ENCODE assay signal across 8 mouse cellular contexts in genomic region chr8:94602471-94603131, GRCm38 (mm10). TPM values are rescaled to one million over a fixed set of nuclear protein-coding genes. Genes with fewer than 3 reads are reported as not detected.
DNase-seq lines count a peak whose midpoint lies in the region; ATAC-seq and TF ChIP-seq lines count a peak whose summit lies in the region.

No protein-coding gene starts in this region.

- TF ChIP-seq RAD21 in MEL (IDR thresholded peaks at IDR 0.05; ENCODE audit: low read depth, low read length), result no peak

- peak overlapping the region; percentile 76 to 77 for H3K4me3 ChIP-seq in MEL (ENCODE audit: control insufficient read depth in 1 of 2, insufficient read depth in 1 of 2, low read depth in 2 of 2, low read length in 2 of 2)
- H3K4me3 ChIP-seq in embryonic facial prominence, embryonic 10.5 days, result peak overlapping the region; percentile 100
- H3K4me3 ChIP-seq in heart, postnatal 0 days (ENCODE audit: low read depth, low read length), result peak overlapping the region; percentile 98

- H3K27ac ChIP-seq in MEL (ENCODE audit: control insufficient read depth, low read depth, low read length), result peak overlapping the region; percentile 37
- peak overlapping the region; percentile 95 for H3K27ac ChIP-seq in embryonic facial prominence, embryonic 10.5 days (replicated peaks)
- H3K27ac ChIP-seq in heart, postnatal 0 days (ENCODE audit: low read depth), result peak overlapping the region; percentile 94

- no peak for TF ChIP-seq EP300 in MEL (IDR thresholded peaks at IDR 0.05; ENCODE audit: low read depth in 1 of 2, low read length in 2 of 2)
- TF ChIP-seq EP300 in heart, postnatal 0 days (IDR thresholded peaks at IDR 0.05; ENCODE audit: low read depth), result no peak

- TF ChIP-seq CTCF in MEL (IDR thresholded peaks at IDR 0.05 in 2 of 3, conservative IDR thresholded peaks at IDR 0.05 in 1 of 3; ENCODE audit: control insufficient read depth in 1 of 3, insufficient read depth in 1 of 3, low read depth in 2 of 3, low read length in 3 of 3, poor library complexity in 1 of 3, severe bottlenecking in 1 of 3), result no peak
- no peak for TF ChIP-seq CTCF in heart, postnatal 0 days (IDR thresholded peaks at IDR 0.05; ENCODE audit: low read depth)

- H3K4me2 ChIP-seq in heart, postnatal 0 days (ENCODE audit: low read depth, low read length), result peak overlapping the region; percentile 93

- H3K27me3 ChIP-seq in MEL (ENCODE audit: control insufficient read depth in 1 of 2, insufficient read depth in 2 of 2, low read length in 2 of 2), result no peaks in the 10 kb centered on the region
- H3K27me3 ChIP-seq in embryonic facial prominence, embryonic 10.5 days (replicated peaks; ENCODE audit: low read depth, poor library complexity, severe bottlenecking), result no peaks in the 10 kb centered on the region
- H3K27me3 ChIP-seq in heart, postnatal 0 days (ENCODE audit: control insufficient read depth, insufficient read depth, low read length), result no peaks in the 10 kb centered on the region

- no peak for TF ChIP-seq POLR2A in MEL (IDR thresholded peaks at IDR 0.05; ENCODE audit: control insufficient read depth in 1 of 2, insufficient read depth in 1 of 2, low read depth in 1 of 2, low read length in 2 of 2, poor library complexity in 1 of 2)

- peaks cover 3 to 6% of the 10 kb centered on the region in 2 experiments; a peak in 3 of 4 replicates for H3K4me1 ChIP-seq in MEL (ENCODE audit: control insufficient read depth in 1 of 2, insufficient read depth in 2 of 2, low read length in 2 of 2)
- H3K4me1 ChIP-seq in embryonic facial prominence, embryonic 10.5 days, result peaks cover 29% of the 10 kb centered on the region
- peaks cover 18% of the 10 kb centered on the region for H3K4me1 ChIP-seq in heart, postnatal 0 days (ENCODE audit: control insufficient read depth, insufficient read depth)

- no peak for ATAC-seq in heart, postnatal 0 days (ENCODE audit: insufficient read depth, low read depth)

- peaks cover 0 to 24% of the 10 kb centered on the region in 2 experiments; a peak in 3 of 4 replicates for H3K36me3 ChIP-seq in MEL (ENCODE audit: control insufficient read depth in 1 of 2, insufficient read depth in 2 of 2, low read length in 2 of 2)
- peaks cover 6% of the 10 kb centered on the region for H3K36me3 ChIP-seq in embryonic facial prominence, embryonic 10.5 days (replicated peaks)
- no peaks in the 10 kb centered on the region for H3K36me3 ChIP-seq in heart, postnatal 0 days (replicated peaks; ENCODE audit: control insufficient read depth, insufficient read depth, low read length)

- H3K9me3 ChIP-seq in MEL (replicated peaks; ENCODE audit: insufficient read depth, low read length), result no peaks in the 10 kb centered on the region
- H3K9me3 ChIP-seq in embryonic facial prominence, embryonic 10.5 days, result no peaks in the 10 kb centered on the region
- no peaks in the 10 kb centered on the region for H3K9me3 ChIP-seq in heart, postnatal 0 days (replicated peaks; ENCODE audit: control insufficient read depth, low read length)

- H3K79me2 ChIP-seq in MEL (ENCODE audit: control insufficient read depth, insufficient read depth, low read length, poor library complexity), result peaks cover 60% of the 10 kb centered on the region

- under 1% methylated on average over 31 of the region's 31 CpGs for WGBS in embryonic facial prominence, embryonic 10.5 days
- WGBS in heart, postnatal 0 days, result under 1% methylated on average over 31 of the region's 31 CpGs

- peak overlapping the region; percentile 80 for H3K9ac ChIP-seq in MEL (ENCODE audit: control insufficient read depth, low read depth, low read length, poor library complexity, severe bottlenecking)
- H3K9ac ChIP-seq in heart, postnatal 0 days (replicated peaks; ENCODE audit: low read depth, low read length), result peak overlapping the region; percentile 89

- peak; percentile 34 for DNase-seq in gastrocnemius, postnatal 10 days
- DNase-seq in gastrocnemius, adult 8-10 months (ENCODE audit: low spot score in 2 of 2), result no peak
- peak; percentile 71 for DNase-seq in MEL (ENCODE audit: low read depth, low spot score)
- peak; percentile 40 for DNase-seq in embryonic facial prominence, embryonic 10.5 days (ENCODE audit: low spot score)
- DNase-seq in heart, postnatal 0 days (ENCODE audit: low spot score), result peak; percentile 29
- DNase-seq in kidney, postnatal 36 days, result peak; percentile 47 to 63
- DNase-seq in mesoderm, embryonic 11.5 days (ENCODE audit: low read depth, low spot score), result peak; percentile 37
- DNase-seq in thymus, postnatal 36 days, result peak; percentile 30 to 46

TF ChIP-seq in MEL, 35 proteins besides CTCF, POLR2A, EP300 and RAD21:
- TF ChIP-seq MAZ (IDR thresholded peaks at IDR 0.05; ENCODE audit: low read depth, low read length) (no peak), TBP (IDR thresholded peaks at IDR 0.05; ENCODE audit: low read depth, low read length) (0 out of 2 replicates have a peak, but pooled peaks have one; percentile 5), POLR2AphosphoS2 (IDR thresholded peaks at IDR 0.05; ENCODE audit: low read length) (0 out of 2 replicates have a peak, but pooled peaks have one; percentile 33), ELF1 (IDR thresholded peaks at IDR 0.05; ENCODE audit: low read depth, low read length) (no peak), CHD1 (IDR thresholded peaks at IDR 0.05; ENCODE audit: low read depth, low read length) (no peak), POLR2AphosphoS5 (IDR thresholded peaks at IDR 0.05; ENCODE audit: borderline replicate concordance, low read depth, low read length) (no peak), SIN3A (IDR thresholded peaks at IDR 0.05; ENCODE audit: low read length) (no peak; the same call in 1 of the 2 replicates), MYC (IDR thresholded peaks at IDR 0.05; ENCODE audit: low read depth, low read length) (no peak), ZNF384 (IDR thresholded peaks at IDR 0.05; ENCODE audit: low read depth, low read length) (no peak), USF1 (IDR thresholded peaks at IDR 0.05; ENCODE audit: low read depth, low read length) (no peak)

RNA-seq across cellular contexts. Expression of gene Fam192a, which starts 0.8 kb away (rescaled TPM):
- total RNA-seq in gastrocnemius, postnatal 10 days (2021), result 10 to 100 TPM; 24.6 to 25.9 TPM
- 10 to 100 TPM; 16.9 to 23.1 (median 18.4) TPM for total RNA-seq in gastrocnemius, adult 8-10 months (2022)
- total RNA-seq in MEL (2012; rRNA removed), result 43.3 and 46.3 TPM in 2 replicates
- polyA plus RNA-seq in MEL (2012; ENCODE audit: insufficient read depth in 1 of 2, insufficient read length in 2 of 2, low read depth in 1 of 2, low replicate concordance in 2 of 2, missing spikeins in 1 of 2), result 10 to 100 TPM in 1 of 2 experiments, not detected in 1; 88.1 TPM
- polyA plus RNA-seq in embryonic facial prominence, embryonic 10.5 days (2016; fragmentation: Nextera tagmentation; extraction: Ambion mirVana), result 82.6 and 93.1 TPM in 2 replicates
- total RNA-seq in heart, postnatal 0 days (2014; rRNA removed; ENCODE audit: low replicate concordance), result 13.9 and 17.4 TPM in 2 replicates
- polyA plus RNA-seq in heart, postnatal 0 days (2015; fragmentation: Nextera tagmentation; extraction: Ambion mirVana), result 30.4 and 37.9 TPM in 2 replicates

RNA-seq across cellular contexts. Expression of gene Rspry1, which starts 0.9 kb away (rescaled TPM):
- 10 to 100 TPM; 12.9 to 18.6 TPM for total RNA-seq in gastrocnemius, postnatal 10 days (2021)
- total RNA-seq in gastrocnemius, adult 8-10 months (2022), result 1 to 10 TPM; 7.3 to 8.9 (median 8.2) TPM
- total RNA-seq in MEL (2012; rRNA removed), result 32.2 and 34.1 TPM in 2 replicates
- 10 to 100 TPM in 1 of 2 experiments, not detected in 1; 24.5 TPM for polyA plus RNA-seq in MEL (2012; ENCODE audit: insufficient read depth in 1 of 2, insufficient read length in 2 of 2, low read depth in 1 of 2, low replicate concordance in 2 of 2, missing spikeins in 1 of 2)
- polyA plus RNA-seq in embryonic facial prominence, embryonic 10.5 days (2016; fragmentation: Nextera tagmentation; extraction: Ambion mirVana), result 43.8 and 47.1 TPM in 2 replicates
- 13.6 and 22.7 TPM in 2 replicates for total RNA-seq in heart, postnatal 0 days (2014; rRNA removed; ENCODE audit: low replicate concordance)
- 15.8 and 16.9 TPM in 2 replicates for polyA plus RNA-seq in heart, postnatal 0 days (2015; fragmentation: Nextera tagmentation; extraction: Ambion mirVana)

Comparison
In these comparisons a context has a peak if more than half of its experiments do, and no peak if none do; other contexts are left out.
1. DNase-seq: peak in gastrocnemius, postnatal 10 days (single experiment), MEL (single experiment), embryonic facial prominence, embryonic 10.5 days (single experiment), heart, postnatal 0 days (single experiment), kidney, postnatal 36 days (2 of 2), mesoderm, embryonic 11.5 days (single experiment) and thymus, postnatal 36 days (2 of 2); none in gastrocnemius, adult 8-10 months (0 of 2).
2. H3K27ac ChIP-seq: peak in every context shown above with its lines; median percentile 95 in embryonic facial prominence, embryonic 10.5 days; 94 in heart, postnatal 0 days; 37 in MEL.
3. Peak in every context shown above with its lines, with median percentiles within 50 percentile points of each other: H3K4me3 ChIP-seq.